Mouse (Mus musculus) kidney, embryonic 15.5 days (tissue): Measurements from ENCODE around the gene Rps6ka5. TPM values are rescaled to one million over a fixed set of nuclear protein-coding genes. Genes with fewer than 3 reads are reported as not detected.

Experiments used
- ATAC-seq: fragments of 200-750 bp; cut with Nextera tagmentation; replicated peaks from 2 replicates; pipeline ENCODE4 v1.8.0; 2017; ENCODE audit warnings: moderate TSS enrichment; ENCODE audit not compliant: low FRiP score
- H3K27ac ChIP-seq: fragments of 300-500 bp; sonication (generic); 2 replicates; pipeline ENCODE4 v1.5.1; 2015; ENCODE audit warnings: mild to moderate bottlenecking, inconsistent platforms
- H3K27me3 ChIP-seq: fragments of 300-500 bp; sonication (generic); 2 replicates; pipeline ENCODE4 v1.6.1; 2015; ENCODE audit warnings: inconsistent platforms
- H3K36me3 ChIP-seq: fragments of 300-500 bp; sonication (generic); 2 replicates; pipeline ENCODE4 v1.6.1; 2015; ENCODE audit warnings: inconsistent platforms
- H3K4me1 ChIP-seq: fragments of 300-500 bp; sonication (generic); 2 replicates; pipeline ENCODE4 v1.6.1; 2015; ENCODE audit warnings: inconsistent platforms
- H3K4me2 ChIP-seq: fragments of 300-500 bp; sonication (generic); 2 replicates; pipeline ENCODE4 v1.6.1; 2015; ENCODE audit warnings: moderate library complexity, mild to moderate bottlenecking, inconsistent platforms
- H3K4me3 ChIP-seq: fragments of 300-500 bp; sonication (generic); replicated peaks from 2 replicates; pipeline ENCODE4 v1.5.1; 2015; ENCODE audit warnings: mild to moderate bottlenecking, inconsistent platforms
- H3K9ac ChIP-seq: fragments of 300-500 bp; sonication (generic); 2 replicates; pipeline ENCODE4 v1.6.1; 2015; ENCODE audit warnings: mild to moderate bottlenecking, inconsistent platforms
- H3K9me3 ChIP-seq: fragments of 300-500 bp; sonication (generic); replicated peaks from 2 replicates; pipeline ENCODE4 v1.6.1; 2016; ENCODE audit warnings: inconsistent platforms
- WGBS: fragments of 180-500 bp; shearing (Covaris S2); methylation state at CpG from one replicate; pipeline ENCODE4 v1.1.7; 2015; ENCODE audit warnings: mixed read lengths; 5-methylcytosine and 5-hydroxymethylcytosine counted together
- polyA plus RNA-seq: library from polyadenylated mRNA; unstranded; fragments of >200 nt; fragmentation: Nextera tagmentation; extraction: Ambion mirVana; gene quantifications from 2 replicates; pipeline ENCODE4 v1.2.1, GENCODE M21; 2015

The Rps6ka5 gene
- polyA plus RNA-seq, 1 experiment from 2014 or later: 3.9 TPM

DNA sequence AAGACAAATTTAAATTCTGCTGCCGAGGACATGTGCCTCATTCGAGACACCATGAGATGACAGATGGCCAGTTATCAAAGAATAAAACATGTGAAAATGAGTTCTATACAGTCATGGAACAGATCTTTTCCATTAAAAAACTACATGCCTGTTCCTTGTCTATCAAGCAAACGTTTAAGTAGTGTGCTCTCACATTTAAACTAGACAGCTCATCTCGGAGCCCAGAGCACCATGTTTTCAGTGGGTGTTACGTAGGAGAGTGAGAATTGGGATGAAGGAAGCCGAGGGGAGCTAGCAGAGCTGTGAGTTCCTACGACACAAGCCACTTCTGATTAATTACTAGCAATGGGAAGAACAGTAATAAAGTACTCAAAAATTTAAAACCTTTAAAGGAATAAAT is 158.0 kb downstream of the Rps6ka5 start:
- no peaks in the 10 kb centered on the region for H3K4me1 ChIP-seq
- peaks cover 2% of the 10 kb centered on the region; the same call in 1 of the 2 replicates for H3K36me3 ChIP-seq
- no peaks in the 10 kb centered on the region for H3K9me3 ChIP-seq
- no peak overlapping the region for H3K4me2 ChIP-seq
- no peak overlapping the region for H3K9ac ChIP-seq
- no peak overlapping the region for H3K27ac ChIP-seq
- H3K4me3 ChIP-seq: no peak overlapping the region
- no peak for ATAC-seq
- no peaks in the 10 kb centered on the region for H3K27me3 ChIP-seq
- 81% methylated on average over 7 of the region's 7 CpGs for WGBS

DNA sequence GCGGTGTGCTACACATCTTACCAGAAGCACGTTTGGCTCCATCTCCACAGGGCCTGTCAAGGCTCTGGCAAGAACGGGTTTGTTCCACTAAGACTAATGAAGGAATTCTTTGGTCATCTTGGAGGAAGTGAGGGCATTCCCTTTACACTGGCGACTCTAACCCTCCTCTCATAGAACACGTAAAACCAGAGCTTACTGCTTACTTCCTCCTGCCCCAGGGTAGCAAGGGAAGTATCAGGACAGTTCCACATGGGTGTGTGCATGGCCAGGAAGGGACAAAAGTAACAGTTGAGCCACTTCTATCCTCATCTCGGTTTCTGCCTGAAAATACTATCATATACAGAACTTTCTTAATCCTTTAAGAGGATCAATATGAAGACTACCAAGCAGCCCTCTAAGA is 158.7 kb downstream of the Rps6ka5 start:
- Histone ChIP-seq H3K4me2 (no peak overlapping the region), H3K4me1 (no peaks in the 10 kb centered on the region), H3K9ac (no peak overlapping the region), H3K27me3 (no peaks in the 10 kb centered on the region), H3K4me3 (no peak overlapping the region), H3K9me3 (no peaks in the 10 kb centered on the region), H3K36me3 (peaks cover 3% of the 10 kb centered on the region; the same call in 1 of the 2 replicates), H3K27ac (no peak overlapping the region)
- WGBS: 77% methylated on average over 6 of the region's 6 CpGs
- ATAC-seq: no peak

DNA sequence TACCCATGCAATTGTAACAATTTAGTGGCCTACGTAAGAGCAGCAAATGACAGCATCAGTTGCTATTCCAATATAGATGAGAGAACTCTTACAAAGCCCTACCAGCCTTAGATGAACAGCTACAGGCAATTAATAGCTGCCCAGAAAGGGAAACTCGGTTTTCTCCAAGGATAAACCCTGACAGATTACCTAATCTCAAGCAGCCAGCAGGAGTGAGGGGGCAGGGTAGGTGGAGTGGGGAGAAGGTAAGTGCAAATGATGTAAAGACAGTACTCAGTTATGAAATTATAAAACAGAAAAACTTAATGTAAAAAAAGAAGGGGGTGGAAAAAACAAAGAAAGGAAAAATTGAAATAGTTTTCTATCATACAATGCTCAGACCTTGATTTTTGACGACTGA is 159.2 kb downstream of the Rps6ka5 start:
- WGBS: 78% methylated on average over 3 of the region's 3 CpGs

DNA sequence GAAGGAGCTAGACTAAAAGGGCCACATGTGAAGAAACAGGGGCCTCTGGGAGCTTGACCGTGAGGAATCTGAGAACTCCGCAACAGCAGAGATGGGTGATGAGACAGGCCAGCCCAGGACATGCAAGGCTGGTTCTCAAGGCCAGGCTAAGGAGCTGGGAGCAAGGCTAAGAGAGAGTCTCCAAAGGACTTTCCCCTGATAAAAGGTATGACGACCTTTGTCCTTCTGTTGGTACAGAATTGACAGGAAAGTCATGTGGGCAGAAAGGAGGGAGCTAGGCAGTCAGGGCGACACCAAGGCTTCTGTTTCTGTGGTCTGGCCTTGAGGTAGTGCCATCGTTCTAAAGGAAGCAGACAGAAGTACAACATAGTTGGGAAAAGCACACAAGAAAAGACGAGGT is 173.1 kb downstream of the Rps6ka5 start:
- peaks cover 16% of the 10 kb centered on the region for H3K36me3 ChIP-seq
- H3K9me3 ChIP-seq: no peaks in the 10 kb centered on the region
- no peaks in the 10 kb centered on the region for H3K27me3 ChIP-seq
- WGBS: 87% methylated on average over 6 of the region's 6 CpGs
- H3K4me1 ChIP-seq: no peaks in the 10 kb centered on the region
- no peak overlapping the region for H3K9ac ChIP-seq
- no peak overlapping the region for H3K4me2 ChIP-seq
- ATAC-seq: no peak
- no peak overlapping the region for H3K27ac ChIP-seq
- no peak overlapping the region for H3K4me3 ChIP-seq

More for the DNA sequence above, 159.2 kb downstream of the Rps6ka5 start:
- Histone ChIP-seq H3K9me3 (no peaks in the 10 kb centered on the region), H3K9ac (no peak overlapping the region), H3K4me1 (no peaks in the 10 kb centered on the region), H3K27ac (no peak overlapping the region), H3K4me2 (no peak overlapping the region), H3K4me3 (no peak overlapping the region), H3K36me3 (peaks cover 4% of the 10 kb centered on the region; the same call in 1 of the 2 replicates), H3K27me3 (no peaks in the 10 kb centered on the region)
- no peak for ATAC-seq

DNA sequence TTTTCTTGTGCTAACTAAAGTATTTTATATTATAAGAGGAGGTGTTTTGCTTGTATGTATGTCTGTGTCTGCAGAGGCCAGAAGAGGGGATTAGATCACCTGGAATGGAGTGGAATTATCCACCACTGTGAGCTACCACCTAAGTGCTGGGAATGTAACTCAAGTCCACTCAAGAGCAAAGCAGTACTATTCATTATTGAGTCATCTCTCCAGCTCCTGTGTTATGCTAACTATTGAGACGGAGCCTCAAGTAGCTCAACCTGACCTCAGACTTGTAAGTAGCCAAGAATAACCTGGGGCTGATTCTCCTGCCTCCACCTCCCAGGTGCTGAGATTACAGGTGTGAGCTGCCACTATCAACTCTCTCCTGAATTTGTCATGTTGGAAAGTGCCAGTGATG is 174.8 kb downstream of the Rps6ka5 start:
- Histone ChIP-seq H3K4me3 (no peak overlapping the region), H3K9ac (no peak overlapping the region), H3K27me3 (no peaks in the 10 kb centered on the region), H3K27ac (no peak overlapping the region), H3K4me2 (no peak overlapping the region), H3K4me1 (no peaks in the 10 kb centered on the region), H3K9me3 (no peaks in the 10 kb centered on the region), H3K36me3 (peaks cover 16% of the 10 kb centered on the region)
- WGBS: 86% methylated on average over 1 of the region's 1 CpGs
- no peak for ATAC-seq

DNA sequence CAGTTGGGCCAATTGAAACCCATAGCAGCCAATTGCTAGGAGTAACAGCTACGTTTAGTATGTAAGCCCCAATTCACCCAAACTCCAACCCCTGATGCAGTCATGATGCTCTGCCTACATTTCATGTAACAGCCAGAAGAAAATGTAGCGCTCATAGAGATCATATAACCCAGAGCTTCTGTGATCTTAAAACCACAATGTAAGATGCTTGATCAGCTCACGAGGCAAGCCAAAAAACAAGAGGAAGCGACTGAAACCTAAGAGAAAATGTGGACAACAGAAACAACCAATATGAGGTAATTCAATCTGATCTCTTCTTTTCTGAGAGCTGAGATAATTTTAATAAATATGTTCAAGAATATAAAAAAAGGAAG is 182.6 kb downstream of the Rps6ka5 start:
- no peaks in the 10 kb centered on the region for H3K27me3 ChIP-seq
- H3K36me3 ChIP-seq: no peaks in the 10 kb centered on the region
- H3K9me3 ChIP-seq: no peaks in the 10 kb centered on the region
- H3K27ac ChIP-seq: no peak overlapping the region
- H3K9ac ChIP-seq: no peak overlapping the region
- peaks cover 6% of the 10 kb centered on the region for H3K4me1 ChIP-seq
- 86% methylated on average over 4 of the region's 4 CpGs for WGBS
- no peak overlapping the region for H3K4me3 ChIP-seq
- no peak overlapping the region for H3K4me2 ChIP-seq
- ATAC-seq: no peak

DNA sequence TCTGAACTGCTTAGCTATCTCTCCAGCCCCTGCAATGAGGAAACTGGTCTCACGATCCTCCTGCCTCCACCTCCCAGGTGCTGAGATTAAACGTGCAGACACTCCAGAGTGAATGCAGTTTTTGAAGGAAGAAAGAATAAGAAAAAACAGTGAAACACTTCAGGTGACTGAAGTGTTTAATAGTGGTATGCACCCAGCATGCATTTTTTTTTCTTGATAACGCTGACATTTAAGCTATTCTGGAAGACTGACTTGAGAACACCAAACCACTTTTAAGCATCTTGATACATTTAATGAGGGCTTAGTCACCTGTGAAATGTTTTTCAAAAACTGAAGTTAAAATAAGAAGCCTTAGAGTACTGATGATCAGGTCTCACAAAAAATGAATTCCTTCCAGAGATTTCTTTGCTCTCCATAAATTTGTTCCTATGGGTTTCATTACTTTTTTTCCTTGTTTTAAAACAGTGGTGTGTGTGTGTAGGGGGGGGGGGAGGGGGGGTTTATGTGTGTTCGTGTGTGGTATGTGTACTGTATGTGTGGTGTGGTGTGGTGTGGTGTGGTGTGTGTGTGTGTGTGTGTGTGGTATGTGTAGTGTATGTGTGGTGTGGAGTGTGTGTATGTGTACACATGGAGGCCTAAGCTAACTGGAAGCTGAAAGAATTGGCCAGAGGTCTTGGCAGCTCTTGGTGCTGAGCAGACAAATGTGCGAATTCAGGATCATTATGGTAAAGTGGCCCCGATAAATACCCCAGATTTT is 183.2 kb downstream of the Rps6ka5 start:
- H3K9me3 ChIP-seq: no peaks in the 10 kb centered on the region
- H3K9ac ChIP-seq: no peak overlapping the region
- no peak overlapping the region for H3K4me3 ChIP-seq
- H3K27ac ChIP-seq: no peak overlapping the region
- no peaks in the 10 kb centered on the region for H3K27me3 ChIP-seq
- 77% methylated on average over 6 of the region's 6 CpGs for WGBS
- ATAC-seq: no peak
- peaks cover 12% of the 10 kb centered on the region for H3K4me1 ChIP-seq
- no peak overlapping the region for H3K4me2 ChIP-seq
- no peaks in the 10 kb centered on the region for H3K36me3 ChIP-seq

DNA sequence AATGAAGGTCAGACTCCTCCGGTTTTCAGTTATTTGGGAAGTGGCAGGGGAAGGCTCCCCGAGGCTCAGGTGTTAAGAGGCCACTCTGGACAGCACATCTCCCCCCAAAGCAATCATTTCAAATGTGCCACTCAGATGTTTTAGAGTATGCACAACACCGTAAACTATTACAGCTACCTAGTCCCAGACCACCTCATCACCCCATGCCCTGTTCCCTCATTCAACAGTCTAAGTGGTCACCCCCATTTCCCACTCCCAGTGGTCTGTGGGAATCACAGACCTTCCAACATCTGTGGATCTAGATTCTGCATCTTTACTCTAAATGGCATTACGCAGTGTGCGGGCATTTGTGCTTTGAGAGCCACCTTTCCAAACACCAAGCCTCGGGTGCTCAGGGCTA is 184.3 kb downstream of the Rps6ka5 start:
- 84% methylated on average over 6 of the region's 6 CpGs for WGBS
- no peak for ATAC-seq
- Histone ChIP-seq H3K27me3 (no peaks in the 10 kb centered on the region), H3K4me1 (peaks cover 15% of the 10 kb centered on the region), H3K4me3 (no peak overlapping the region), H3K36me3 (no peaks in the 10 kb centered on the region), H3K27ac (no peak overlapping the region), H3K9me3 (no peaks in the 10 kb centered on the region), H3K9ac (no peak overlapping the region), H3K4me2 (no peak overlapping the region)

DNA sequence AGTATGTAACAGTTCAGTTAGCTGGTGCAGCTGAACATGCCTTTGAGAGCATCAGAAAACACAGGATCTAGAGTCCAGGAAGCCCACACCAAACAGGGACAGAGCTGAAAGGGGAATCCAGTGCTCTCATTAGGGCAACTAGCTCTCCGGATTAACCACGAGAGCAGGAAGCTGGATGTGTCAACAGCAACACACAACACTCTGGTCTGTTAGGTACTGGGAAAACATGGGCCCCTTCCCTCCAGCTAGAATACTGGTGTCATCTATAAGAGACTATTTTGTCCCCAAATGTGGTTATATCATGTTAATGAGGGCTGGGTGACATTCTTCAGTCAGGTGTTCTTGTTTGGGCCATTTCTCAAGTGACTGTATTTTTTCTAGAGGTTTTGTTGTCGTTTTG is 184.7 kb downstream of the Rps6ka5 start:
- WGBS: 31% methylated on average over 3 of the region's 3 CpGs
- no peaks in the 10 kb centered on the region for H3K27me3 ChIP-seq
- no peak overlapping the region for H3K4me2 ChIP-seq
- H3K4me1 ChIP-seq: peaks cover 15% of the 10 kb centered on the region
- no peak for ATAC-seq
- H3K4me3 ChIP-seq: no peak overlapping the region
- no peaks in the 10 kb centered on the region for H3K9me3 ChIP-seq
- no peak overlapping the region for H3K9ac ChIP-seq
- H3K36me3 ChIP-seq: no peaks in the 10 kb centered on the region
- H3K27ac ChIP-seq: no peak overlapping the region

DNA sequence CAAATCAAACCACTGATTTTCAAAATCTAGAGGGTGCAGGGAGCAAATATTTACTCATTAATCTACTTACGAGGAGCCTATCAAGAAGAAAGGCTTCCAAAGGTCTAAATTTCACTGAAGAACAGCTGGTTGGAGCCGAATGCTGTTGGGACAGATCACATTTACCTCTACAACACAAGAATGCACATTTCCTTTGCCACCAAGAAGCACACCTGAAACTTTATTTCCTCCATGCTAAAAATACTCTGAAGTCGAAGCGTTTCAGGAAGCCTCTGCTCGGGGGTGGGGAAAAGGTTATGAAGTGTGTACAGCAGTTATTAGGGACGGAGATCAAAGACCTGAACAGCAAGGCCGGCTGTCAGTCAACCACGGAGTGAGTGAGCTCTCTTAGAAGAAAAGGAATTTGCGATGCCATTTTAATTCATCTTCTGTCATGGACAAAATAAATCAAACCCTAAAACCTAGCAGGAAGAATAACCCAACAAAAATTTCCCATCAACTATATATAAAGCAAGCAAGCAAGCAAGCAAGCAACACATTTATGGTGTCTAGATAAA is 187.5 kb downstream of the Rps6ka5 start:
- no peak overlapping the region for H3K4me3 ChIP-seq
- H3K9me3 ChIP-seq: no peaks in the 10 kb centered on the region
- no peaks in the 10 kb centered on the region for H3K36me3 ChIP-seq
- peaks cover 19% of the 10 kb centered on the region for H3K4me1 ChIP-seq
- peak overlapping the region; percentile 76 for H3K27ac ChIP-seq
- 0 out of 2 replicates have a peak overlapping the region, but pooled peaks have one; percentile 4 for H3K4me2 ChIP-seq
- H3K9ac ChIP-seq: no peak overlapping the region
- 21% methylated on average over 9 of the region's 9 CpGs for WGBS
- no peaks in the 10 kb centered on the region for H3K27me3 ChIP-seq
- no peak for ATAC-seq

DNA sequence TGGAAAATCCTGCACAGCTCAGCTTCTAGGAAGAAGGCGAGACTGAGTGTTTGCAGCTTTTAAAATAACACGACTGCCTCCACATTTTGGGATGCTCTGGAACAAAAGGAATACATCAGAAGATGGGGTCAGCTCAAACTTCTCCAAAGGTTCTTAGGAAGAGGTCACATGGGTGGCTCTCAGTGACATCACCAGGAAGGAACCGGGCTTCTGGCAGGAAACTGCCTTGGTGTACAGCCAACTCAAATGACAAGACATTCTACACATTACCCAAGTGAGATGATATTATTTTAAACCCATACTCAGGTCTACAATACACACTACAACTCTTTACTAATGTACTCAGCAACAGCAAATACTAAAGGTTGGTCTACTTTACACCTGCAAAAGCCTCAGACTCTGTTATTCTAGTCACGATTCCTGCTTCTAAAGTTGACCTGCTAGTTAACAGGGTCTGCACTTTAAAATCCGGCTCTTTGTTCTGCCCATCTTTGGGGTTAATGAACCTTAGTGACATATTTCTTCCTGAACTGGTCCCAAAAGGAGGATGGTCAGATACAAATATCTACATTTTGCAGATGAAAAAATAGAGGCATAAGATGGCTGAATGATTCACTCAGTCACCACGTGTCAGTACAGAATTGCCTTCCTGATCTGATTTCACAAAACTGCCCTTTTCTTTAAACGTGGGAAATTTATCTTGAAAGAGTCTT is 188.2 kb downstream of the Rps6ka5 start:
- Histone ChIP-seq H3K4me1 (peaks cover 19% of the 10 kb centered on the region), H3K9ac (no peak overlapping the region), H3K4me2 (no peak overlapping the region), H3K9me3 (no peaks in the 10 kb centered on the region), H3K27ac (peak overlapping the region; percentile 76), H3K4me3 (no peak overlapping the region), H3K27me3 (no peaks in the 10 kb centered on the region), H3K36me3 (no peaks in the 10 kb centered on the region)
- peak; percentile 42 for ATAC-seq
- WGBS: 27% methylated on average over 7 of the region's 7 CpGs

DNA sequence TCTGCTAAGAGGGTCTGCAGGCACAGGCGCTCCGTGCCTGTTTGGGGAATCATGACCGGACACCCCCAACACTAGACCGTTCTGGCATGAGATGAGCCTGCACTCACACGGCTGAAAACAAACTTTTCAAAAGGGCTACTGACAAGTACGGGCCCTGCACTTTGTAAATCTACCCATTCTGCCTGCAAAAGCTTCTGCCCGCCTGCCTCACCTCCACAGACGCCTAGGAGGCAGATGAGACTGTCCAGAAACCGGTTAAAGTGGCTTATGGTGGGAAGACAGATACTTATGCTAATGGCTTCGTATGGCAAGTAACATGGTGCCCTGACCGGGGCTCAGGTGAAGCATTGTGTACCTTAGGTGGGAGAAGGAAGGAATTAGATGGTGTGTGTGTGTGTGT is 189.7 kb downstream of the Rps6ka5 start:
- ATAC-seq: no peak
- H3K4me1 ChIP-seq: peaks cover 19% of the 10 kb centered on the region
- H3K9me3 ChIP-seq: no peaks in the 10 kb centered on the region
- no peak overlapping the region for H3K9ac ChIP-seq
- WGBS: 84% methylated on average over 11 of the region's 11 CpGs
- H3K27ac ChIP-seq: no peak overlapping the region
- no peak overlapping the region for H3K4me2 ChIP-seq
- H3K36me3 ChIP-seq: no peaks in the 10 kb centered on the region
- no peaks in the 10 kb centered on the region for H3K27me3 ChIP-seq
- H3K4me3 ChIP-seq: no peak overlapping the region
